Comparison of ENCODE assay signal across 15 mouse cellular contexts in the genomic region with DNA sequence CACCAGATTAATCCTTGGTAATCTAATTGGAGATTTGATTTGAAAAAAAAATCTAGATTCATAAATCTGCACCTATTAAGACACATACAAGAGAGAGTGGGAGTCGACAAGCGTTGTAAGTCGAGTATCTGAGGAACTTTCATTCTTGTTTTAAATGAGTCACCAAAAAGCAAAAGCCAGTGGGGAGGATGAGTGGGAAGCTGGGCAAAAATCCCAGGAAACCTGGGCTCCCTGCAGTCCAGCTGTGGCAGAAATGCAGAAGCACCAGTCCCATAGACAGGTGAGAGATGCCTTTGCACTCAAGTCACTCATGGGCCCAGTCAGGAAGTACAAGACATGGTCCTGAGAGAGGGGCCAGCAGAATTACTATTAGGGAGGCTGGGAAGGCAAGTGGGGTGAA.
DNase-seq lines count a peak whose midpoint lies in the region; TF ChIP-seq lines count a peak whose summit lies in the region.
"Had no signal": no experiment of that assay in that cellular context is flagged by ENCODE, and none has a peak within 500 bp of the region (broad histone marks: within the 10 kb centered on the region; RNA-seq: fewer than 3 reads in every experiment).

No protein-coding gene starts in this region.

- no peaks in the 10 kb centered on the region for H3K4me1 ChIP-seq in testis, adult 2 months (ENCODE audit: control insufficient read depth, insufficient read depth, low read length)
- H3K4me1 ChIP-seq: embryonic facial prominence, embryonic 12.5 days; forebrain, embryonic 12.5 days; heart, embryonic 12.5 days; hindbrain, embryonic 10.5 days had no signal

- intact Hi-C loops in gastrocnemius, postnatal 36 days (cut with DNase I) = no loop called here

- TF ChIP-seq POLR2A in testis, adult 2 months (IDR thresholded peaks at IDR 0.05; ENCODE audit: control insufficient read depth, low read depth, low read length) = no peak

- no peaks in the 10 kb centered on the region for H3K36me3 ChIP-seq in testis, adult 2 months (ENCODE audit: control insufficient read depth, insufficient read depth, low read length)
- H3K36me3 ChIP-seq: embryonic facial prominence, embryonic 12.5 days; forebrain, embryonic 12.5 days; heart, embryonic 12.5 days; hindbrain, embryonic 10.5 days had no signal

- DNase-seq in frontal cortex, postnatal 36 days (ENCODE audit: low spot score in 2 of 2) = peak; percentile 25 to 35
- no peak for DNase-seq in frontal cortex, postnatal 25 days (ENCODE audit: low spot score in 2 of 2)
- DNase-seq in left cerebral cortex, adult 8-10 months (ENCODE audit: low spot score in 2 of 2) = peak; percentile 14 to 30
- DNase-seq in left cerebral cortex, adult 11 months (ENCODE audit: low spot score) = no peak
- no peak for DNase-seq in testis, postnatal 14 days (ENCODE audit: low spot score)
- no peak for DNase-seq in gastrocnemius, postnatal 36 days
- DNase-seq in urinary bladder, postnatal 36 days (ENCODE audit: low spot score in 2 of 2) = no peak
- DNase-seq: cerebellum, adult 11-12 months; forebrain, postnatal 0 days had no signal

- H3K4me3 ChIP-seq in testis, adult 2 months (ENCODE audit: control insufficient read depth, low read depth, low read length) = peak overlapping the region; percentile 16
- H3K4me3 ChIP-seq: embryonic facial prominence, embryonic 12.5 days; forebrain, embryonic 12.5 days; heart, embryonic 12.5 days; hindbrain, embryonic 10.5 days had no signal

- no peak overlapping the region for H3K27ac ChIP-seq in testis, adult 2 months (ENCODE audit: control insufficient read depth, insufficient read depth, low read depth, low read length)
- H3K27ac ChIP-seq: embryonic facial prominence, embryonic 12.5 days; forebrain, embryonic 12.5 days; hindbrain, embryonic 10.5 days; hindbrain, embryonic 14.5 days had no signal

- no peak for TF ChIP-seq CTCF in testis, adult 2 months (IDR thresholded peaks at IDR 0.05; ENCODE audit: control insufficient read depth, insufficient read depth, insufficient replicate concordance, low read depth, low read length)

- H3K27me3 ChIP-seq in testis, adult 2 months (ENCODE audit: control insufficient read depth, insufficient read depth, low read length) = no peaks in the 10 kb centered on the region
- H3K27me3 ChIP-seq: embryonic facial prominence, embryonic 12.5 days; forebrain, embryonic 12.5 days; heart, embryonic 12.5 days had no signal

Comparison
In these comparisons a context has a peak if more than half of its experiments do, and no peak if none do; other contexts are left out.
1. DNase-seq: peak in frontal cortex, postnatal 36 days (2 of 2) and left cerebral cortex, adult 8-10 months (2 of 2); none in frontal cortex, postnatal 25 days (0 of 2), left cerebral cortex, adult 11 months (single experiment), testis, postnatal 14 days (single experiment), gastrocnemius, postnatal 36 days (0 of 2) and urinary bladder, postnatal 36 days (0 of 2).